Mouse (Mus musculus): Measurements from ENCODE around the gene Rpl23.
"Not testable (repeated sequence)": the region's sequence is repeated elsewhere in the genome, so short reads cannot be mapped to it uniquely, and the experiment has no call there.

Gene Rpl23

GRCm38 (mm10) chr11:97799994-97800690 is 17.9 kb upstream of the Rpl23 start:
- peak; percentile 72 to 79 for DNase-seq (ENCODE audit: low spot score in 2 of 2)

- DNase-seq (ENCODE audit: low spot score in 2 of 2): peak; percentile 79 to 80
These were observed 17.1 kb upstream of the Rpl23 start for GRCm38 (mm10) chr11:97799146-97799993.

- peak; percentile 84 to 94 for DNase-seq (ENCODE audit: low spot score in 2 of 2)
These were observed 16.5 kb upstream of the Rpl23 start, which contains the start of gene Lasp1 for GRCm38 (mm10) chr11:97798782-97799145. TSS of gene Lasp1 (plus strand) at chr11:97799000.

GRCm38 (mm10) chr11:97798083-97798435 is 15.8 kb upstream of the Rpl23 start:
- DNase-seq (ENCODE audit: low spot score in 2 of 2): no peak

- DNase-seq (ENCODE audit: low spot score in 2 of 2): no peak
These were observed 15.3 kb upstream of the Rpl23 start for GRCm38 (mm10) chr11:97797369-97798082.

- peak; percentile 61 to 81 for DNase-seq (ENCODE audit: low spot score in 2 of 2)
These were observed 14.7 kb upstream of the Rpl23 start for GRCm38 (mm10) chr11:97796910-97797309.

GRCm38 (mm10) chr11:97793165-97793564 is 10.9 kb upstream of the Rpl23 start:
- DNase-seq (ENCODE audit: low spot score in 2 of 2): peak in 1 of 2 experiments; percentile 77

GRCm38 (mm10) chr11:97790778-97791438 is 8.7 kb upstream of the Rpl23 start:
- DNase-seq (ENCODE audit: low spot score in 2 of 2): not testable (repeated sequence)

- no peak for DNase-seq (ENCODE audit: low spot score in 2 of 2)
These were observed 7.5 kb upstream of the Rpl23 start for GRCm38 (mm10) chr11:97789727-97790126.

GRCm38 (mm10) chr11:97787961-97788360 is 5.7 kb upstream of the Rpl23 start:
- no peak for DNase-seq (ENCODE audit: low spot score in 2 of 2)

- no peak for DNase-seq (ENCODE audit: low spot score in 2 of 2)
These were observed 293 bp upstream of the Rpl23 start for GRCm38 (mm10) chr11:97782564-97782895.

- no peak for DNase-seq (ENCODE audit: low spot score in 2 of 2)
These were observed 782 bp downstream of the Rpl23 start for GRCm38 (mm10) chr11:97781478-97781831.

GRCm38 (mm10) chr11:97779968-97780701 is 2.1 kb downstream of the Rpl23 start:
- DNase-seq (ENCODE audit: low spot score in 2 of 2): no peak

- DNase-seq (ENCODE audit: low spot score in 2 of 2): no peak
These were observed 3.3 kb downstream of the Rpl23 start for GRCm38 (mm10) chr11:97778918-97779317.

- DNase-seq (ENCODE audit: low spot score in 2 of 2): no peak
These were observed 5.1 kb downstream of the Rpl23 start for GRCm38 (mm10) chr11:97777129-97777529.

- no peak for DNase-seq (ENCODE audit: low spot score in 2 of 2)
These were observed 5.6 kb downstream of the Rpl23 start for GRCm38 (mm10) chr11:97776497-97777128.

GRCm38 (mm10) chr11:97775808-97776496 is 6.3 kb downstream of the Rpl23 start, which contains the start of gene 1700001P01Rik:
TSS of gene 1700001P01Rik (minus strand) at chr11:97775918.
- no peak for DNase-seq (ENCODE audit: low spot score in 2 of 2)

- DNase-seq (ENCODE audit: low spot score in 2 of 2): no peak
These were observed 7.1 kb downstream of the Rpl23 start for GRCm38 (mm10) chr11:97775186-97775585.

GRCm38 (mm10) chr11:97771410-97771809 is 10.8 kb downstream of the Rpl23 start:
- DNase-seq (ENCODE audit: low spot score in 2 of 2): no peak

- DNase-seq (ENCODE audit: low spot score in 2 of 2): no peak
These were observed 12.5 kb downstream of the Rpl23 start for GRCm38 (mm10) chr11:97769704-97770103.

All from thymus, postnatal 10 days (tissue).